Mouse (Mus musculus): ENCODE measurements around the gene Capn2. TPM values are rescaled to one million over a fixed set of nuclear protein-coding genes. Genes with fewer than 3 reads are reported as not detected.

Gene Capn2
- polyA plus RNA-seq (2015; fragmentation: Illumina TruSeq; extraction: RNeasy Lipid Tissue Mini Kit (QIAGEN cat#74804); ENCODE audit: low read depth, low replicate concordance), result 57.9 TPM

GRCm38 (mm10) chr1:182516758-182517676, at the start of gene Capn2:
Gene Capn2 (minus strand): TSS chr1:182517608.

GRCm38 (mm10) chr1:182564408-182565120, 47.2 kb upstream of the Capn2 start, which contains the start of gene Capn8:
Gene Capn8 (plus strand): TSS chr1:182565007.

Other genes with a start within 250 kb of the Capn2 start
- 118 TPM for gene Degs1, start 234.8 kb downstream of the Capn2 start, polyA plus RNA-seq (2015; fragmentation: Illumina TruSeq; extraction: RNeasy Lipid Tissue Mini Kit (QIAGEN cat#74804); ENCODE audit: low read depth, low replicate concordance)
- 31.2 TPM for gene Fbxo28, start 176.0 kb downstream of the Capn2 start, polyA plus RNA-seq (2015; fragmentation: Illumina TruSeq; extraction: RNeasy Lipid Tissue Mini Kit (QIAGEN cat#74804); ENCODE audit: low read depth, low replicate concordance)
- gene Trp53bp2, start 108.4 kb downstream of the Capn2 start, polyA plus RNA-seq (2015; fragmentation: Illumina TruSeq; extraction: RNeasy Lipid Tissue Mini Kit (QIAGEN cat#74804); ENCODE audit: low read depth, low replicate concordance), result 13.3 TPM
- not detected for gene Capn8, start 47.4 kb upstream of the Capn2 start, polyA plus RNA-seq (2015; fragmentation: Illumina TruSeq; extraction: RNeasy Lipid Tissue Mini Kit (QIAGEN cat#74804); ENCODE audit: low read depth, low replicate concordance)
- not detected for gene Ccdc185, start 231.6 kb upstream of the Capn2 start, polyA plus RNA-seq (2015; fragmentation: Illumina TruSeq; extraction: RNeasy Lipid Tissue Mini Kit (QIAGEN cat#74804); ENCODE audit: low read depth, low replicate concordance)
- gene Susd4, start 246.3 kb upstream of the Capn2 start, polyA plus RNA-seq (2015; fragmentation: Illumina TruSeq; extraction: RNeasy Lipid Tissue Mini Kit (QIAGEN cat#74804); ENCODE audit: low read depth, low replicate concordance), result 90.6 TPM

All from brain, adult 10 weeks (tissue).